Mouse (Mus musculus): Measurements from ENCODE around the gene Draxin. TPM values are rescaled to one million over a fixed set of nuclear protein-coding genes. Genes with fewer than 3 reads are reported as not detected.
"Not testable (repeated sequence)": the region's sequence is repeated elsewhere in the genome, so short reads cannot be mapped to it uniquely, and the experiment has no call there.

The Draxin gene
- total RNA-seq (2012; rRNA removed), result 0.04 TPM in 1 of 2 replicates, not detected in the other
- not detected in 2 replicates for total RNA-seq (2014; rRNA removed)
- not detected in 2 replicates for polyA plus RNA-seq (2012; ENCODE audit: insufficient read length, low read depth)

DNA sequence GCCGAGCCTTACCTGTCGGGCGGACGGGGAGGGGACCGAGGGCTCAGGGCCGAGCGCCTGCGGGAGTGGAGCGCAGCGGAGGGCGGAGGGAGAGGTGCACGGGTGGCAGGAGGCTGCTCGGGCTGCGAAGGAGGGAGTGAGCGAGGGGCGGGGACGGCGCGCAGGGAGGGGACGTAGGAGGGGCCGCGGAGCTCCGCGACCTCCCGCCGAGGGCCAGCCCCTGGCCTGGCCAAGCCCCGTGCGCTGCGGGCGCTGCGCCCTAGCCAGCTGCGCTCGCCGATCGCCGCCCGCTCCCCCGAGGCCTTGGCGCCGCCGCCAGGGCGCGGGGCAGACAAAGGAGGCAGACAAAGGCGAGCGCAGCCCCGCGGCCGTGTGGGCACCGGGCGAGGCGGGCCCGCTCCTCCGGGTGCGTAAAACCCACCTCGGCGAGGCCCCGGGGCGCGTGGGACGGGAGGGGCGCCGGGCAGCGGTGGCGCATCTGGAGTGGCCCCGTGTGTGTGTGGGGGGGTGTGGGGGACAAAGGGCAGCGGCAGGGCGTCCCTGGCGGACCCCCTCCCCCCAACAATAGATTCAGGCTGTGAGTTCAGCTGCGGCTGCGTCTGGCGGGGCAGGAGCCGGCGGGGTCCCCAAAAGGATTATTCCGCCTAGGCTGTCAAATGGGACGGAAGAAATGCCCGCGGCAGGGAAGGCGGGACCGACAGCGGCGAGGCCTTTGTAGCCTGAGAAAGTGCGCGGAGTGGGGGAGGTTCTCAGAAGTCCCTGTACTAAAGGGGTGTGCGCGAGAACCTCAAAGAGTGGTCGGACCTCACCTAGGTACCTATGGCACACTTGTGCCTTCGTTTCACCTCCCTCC, at the start of gene Draxin:
Gene Draxin, minus strand, starts transcription at position 138 of the 853 bp plus-strand sequence.
- Histone ChIP-seq H3K4me1 (ENCODE audit: control insufficient read depth in 1 of 2, insufficient read depth in 2 of 2) (peaks cover 0 to 6% of the 10 kb centered on the region in 2 experiments; a peak in 2 of 4 replicates), H3K36me3 (replicated peaks in 1 of 2; ENCODE audit: control insufficient read depth in 1 of 2, insufficient read depth in 1 of 2, low read length in 1 of 2) (no peaks in the 10 kb centered on the region), H3K9ac (ENCODE audit: insufficient read depth, low read depth) (no peak within 1 kb of the TSS), H3K9me3 (replicated peaks; ENCODE audit: low read length) (no peaks in the 10 kb centered on the region), H3K4me3 (replicated peaks in 1 of 3; ENCODE audit: low read depth in 2 of 3, low read length in 2 of 3, poor library complexity in 1 of 3) (no peak within 1 kb of the TSS), H3K27me3 (replicated peaks) (peaks cover 83% of the 10 kb centered on the region), H3K79me2 (replicated peaks; ENCODE audit: control insufficient read depth, extremely low read depth, insufficient read depth, poor library complexity, severe bottlenecking) (no peaks in the 10 kb centered on the region), H3K27ac (ENCODE audit: insufficient read depth, low read depth) (no peak within 1 kb of the TSS), H3K4me2 (ENCODE audit: insufficient read depth, low read depth, poor library complexity, severe bottlenecking) (no peak within 1 kb of the TSS)
- no peak for TF ChIP-seq USF1 (IDR thresholded peaks at IDR 0.05; ENCODE audit: low read depth, low read length)
- TF ChIP-seq NELFE (IDR thresholded peaks at IDR 0.05; ENCODE audit: low read depth, low read length), result no peak
- dilution Hi-C loops (cut with MboI; ENCODE audit: extremely low pct_ligation_motif_present, extremely low pct_unique_long_range_greater_than_20kb, low sequenced_read_pairs), result no loop called here
- DNase-seq (ENCODE audit: extremely low read depth), result no peak
- in situ Hi-C loops (cut with MboI; ENCODE audit: low pct_ligation_motif_present, low pct_unique_long_range_greater_than_20kb, low sequenced_read_pairs), result no loop called here

DNA sequence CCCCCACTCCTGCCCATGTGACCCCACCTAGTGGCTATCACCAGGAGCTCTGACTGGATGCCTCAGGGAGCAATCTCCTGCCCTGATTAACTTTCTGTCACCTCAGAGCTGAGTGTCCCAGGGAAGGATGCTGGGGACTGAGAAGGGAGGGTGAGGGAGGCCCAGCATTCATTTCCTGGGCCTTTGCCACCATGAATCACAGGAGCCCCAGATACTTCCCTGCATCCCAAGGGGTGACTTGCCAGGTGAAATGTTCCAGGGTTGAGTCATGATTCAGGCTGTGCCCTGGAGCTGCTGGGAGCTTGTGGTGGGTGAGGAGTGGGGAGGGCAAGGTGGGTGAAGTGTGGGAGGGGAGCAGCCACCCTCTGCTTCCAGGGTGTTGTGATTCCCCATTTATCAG, 47.2 kb upstream of the Draxin start:
- in situ Hi-C loops (cut with MboI; ENCODE audit: low pct_ligation_motif_present, low pct_unique_long_range_greater_than_20kb, low sequenced_read_pairs) (loop anchor here (10.0 kb wide), 1 partner anchor 67 kb away; no protein-coding TSS in a partner anchor), dilution Hi-C loops (cut with MboI; ENCODE audit: extremely low pct_ligation_motif_present, extremely low pct_unique_long_range_greater_than_20kb, low sequenced_read_pairs) (no loop called here)
- no peaks in the 10 kb centered on the region; the same call in 1 of the 2 replicates for H3K79me2 ChIP-seq (replicated peaks; ENCODE audit: control insufficient read depth, extremely low read depth, insufficient read depth, poor library complexity, severe bottlenecking)
- no peak overlapping the region for H3K9ac ChIP-seq (ENCODE audit: insufficient read depth, low read depth)
- H3K36me3 ChIP-seq (replicated peaks in 1 of 2; ENCODE audit: control insufficient read depth in 1 of 2, insufficient read depth in 1 of 2, low read length in 1 of 2), result no peaks in the 10 kb centered on the region
- no peak overlapping the region for H3K27ac ChIP-seq (ENCODE audit: insufficient read depth, low read depth)
- peaks cover 90% of the 10 kb centered on the region for H3K27me3 ChIP-seq (replicated peaks)
- no peak overlapping the region for H3K4me3 ChIP-seq (replicated peaks in 1 of 3; ENCODE audit: low read depth in 2 of 3, low read length in 2 of 3, poor library complexity in 1 of 3)
- H3K4me2 ChIP-seq (ENCODE audit: insufficient read depth, low read depth, poor library complexity, severe bottlenecking), result no peak overlapping the region
- no peaks in the 10 kb centered on the region for H3K9me3 ChIP-seq (replicated peaks; ENCODE audit: low read length)
- no peaks in the 10 kb centered on the region for H3K4me1 ChIP-seq (ENCODE audit: control insufficient read depth in 1 of 2, insufficient read depth in 2 of 2)
- no peak for TF ChIP-seq RCOR1 (conservative IDR thresholded peaks at IDR 0.05; ENCODE audit: low read depth, low read length)
- no peak for TF ChIP-seq POLR2A (IDR thresholded peaks at IDR 0.05; ENCODE audit: low read depth, low read length)
- TF ChIP-seq MAZ (IDR thresholded peaks at IDR 0.05; ENCODE audit: low read depth, low read length), result no peak
- TF ChIP-seq MEF2A (IDR thresholded peaks at IDR 0.05; ENCODE audit: borderline replicate concordance, low read depth, low read length), result no peak
- no peak for TF ChIP-seq SIN3A (IDR thresholded peaks at IDR 0.05; ENCODE audit: low read length)
- TF ChIP-seq UBTF (IDR thresholded peaks at IDR 0.05; ENCODE audit: low read depth, low read length), result no peak
- DNase-seq (ENCODE audit: extremely low read depth), result no peak

DNA sequence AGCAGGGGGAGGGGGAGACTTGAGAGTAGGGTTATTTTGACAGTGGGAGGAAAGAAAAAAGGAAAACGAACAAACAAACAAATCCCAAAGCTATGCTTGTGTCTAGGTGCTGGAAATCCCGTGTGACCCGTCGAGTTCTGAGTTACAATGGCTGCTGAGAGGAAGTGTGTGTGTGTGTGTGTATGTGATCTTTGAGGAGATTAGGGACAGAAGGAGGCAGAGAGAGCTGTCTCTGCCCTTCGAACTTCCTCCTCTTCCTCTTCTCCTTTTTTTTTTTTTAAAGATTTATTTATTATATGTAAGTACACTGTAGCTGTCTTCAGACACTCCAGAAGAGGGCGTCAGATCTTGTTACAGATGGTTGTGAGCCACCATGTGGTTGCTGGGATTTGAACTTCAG, 46.1 kb upstream of the Draxin start:
- dilution Hi-C loops (cut with MboI; ENCODE audit: extremely low pct_ligation_motif_present, extremely low pct_unique_long_range_greater_than_20kb, low sequenced_read_pairs); H3K4me2 ChIP-seq (ENCODE audit: insufficient read depth, low read depth, poor library complexity, severe bottlenecking); H3K9me3 ChIP-seq (replicated peaks; ENCODE audit: low read length); H3K9ac ChIP-seq (ENCODE audit: insufficient read depth, low read depth); H3K4me3 ChIP-seq (replicated peaks in 1 of 3; ENCODE audit: low read depth in 2 of 3, low read length in 2 of 3, poor library complexity in 1 of 3); H3K79me2 ChIP-seq (replicated peaks; ENCODE audit: control insufficient read depth, extremely low read depth, insufficient read depth, poor library complexity, severe bottlenecking); H3K4me1 ChIP-seq (ENCODE audit: control insufficient read depth in 1 of 2, insufficient read depth in 2 of 2); DNase-seq (ENCODE audit: extremely low read depth); H3K27ac ChIP-seq (ENCODE audit: insufficient read depth, low read depth); H3K36me3 ChIP-seq (replicated peaks in 1 of 2; ENCODE audit: control insufficient read depth in 1 of 2, insufficient read depth in 1 of 2, low read length in 1 of 2): not testable (repeated sequence)
- H3K27me3 ChIP-seq (replicated peaks), result peaks cover 90% of the 10 kb centered on the region
- in situ Hi-C loops (cut with MboI; ENCODE audit: low pct_ligation_motif_present, low pct_unique_long_range_greater_than_20kb, low sequenced_read_pairs), result loop anchor here (10.0 kb wide), 1 partner anchor 68 kb away; no protein-coding TSS in a partner anchor
